Mouse (Mus musculus) liver, postnatal 0 days (tissue): ENCODE data around the gene Gal3st2c.

Experiments
- CTCF ChIP-seq: sonication (generic); IDR thresholded peaks from 2 replicates; pipeline ENCODE4 v1.5.1; 2016; ENCODE audit warnings: antibody characterized with exemption, low read depth
- EP300 ChIP-seq: IDR thresholded peaks from 2 replicates; pipeline ENCODE4 v1.6.1; 2016; ENCODE audit warnings: antibody characterized with exemption, low read depth, mild to moderate bottlenecking

DNA sequence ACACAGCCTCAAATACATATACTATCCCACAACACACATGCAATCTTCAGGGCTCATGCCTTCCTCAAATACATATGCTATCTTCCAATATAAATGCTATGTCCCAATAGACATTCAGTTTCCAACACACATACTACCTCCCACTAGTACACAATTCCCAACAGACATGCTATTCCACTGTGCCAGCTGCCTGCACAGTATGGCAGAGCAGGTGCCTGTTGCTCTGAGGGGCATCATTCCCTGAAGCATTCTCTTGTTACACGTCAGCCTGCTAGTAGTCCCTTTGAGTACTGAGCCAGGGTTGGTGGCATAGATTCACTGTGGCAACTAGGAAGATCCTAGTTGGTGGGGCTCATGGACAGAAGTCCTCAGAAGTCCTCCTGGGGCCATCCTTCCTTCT, 64.2 kb downstream of the Gal3st2c start:
- TF ChIP-seq CTCF (no peak), EP300 (no peak)
